Mouse (Mus musculus) MEL-GATA-1-ER (cell line): ENCODE measurements around the gene Tgfbr1.

Experiments used
- DNase-seq: peaks from one replicate; pipeline ENCODE4 v3.0.0-alpha.2; 2012; ENCODE audit warnings: low read depth; ENCODE audit errors: extremely low read depth

Gene Tgfbr1

GRCm38 (mm10) chr4:47352803-47353388, at the start of gene Tgfbr1:
Tgfbr1 (plus strand) TSS chr4:47353222.
- DNase-seq = peak; percentile 74

GRCm38 (mm10) chr4:47303340-47303998, 49.6 kb upstream of the Tgfbr1 start:
- peak; percentile 81 for DNase-seq

- no peak for DNase-seq
Observed at GRCm38 (mm10) chr4:47309886-47310625, 43.0 kb upstream of the Tgfbr1 start.

GRCm38 (mm10) chr4:47310812-47311211, 42.2 kb upstream of the Tgfbr1 start:
- DNase-seq = peak; percentile 77

- DNase-seq = no peak
Observed at GRCm38 (mm10) chr4:47311467-47311866, 41.6 kb upstream of the Tgfbr1 start.

GRCm38 (mm10) chr4:47311929-47312328, 41.1 kb upstream of the Tgfbr1 start:
- no peak for DNase-seq

- no peak for DNase-seq
Observed at GRCm38 (mm10) chr4:47312676-47313075, 40.3 kb upstream of the Tgfbr1 start.

- no peak for DNase-seq
Observed at GRCm38 (mm10) chr4:47313710-47314410, 39.2 kb upstream of the Tgfbr1 start.

GRCm38 (mm10) chr4:47315458-47315857, 37.6 kb upstream of the Tgfbr1 start:
- DNase-seq = peak; percentile 63

- DNase-seq = no peak
Observed at GRCm38 (mm10) chr4:47316432-47316831, 36.6 kb upstream of the Tgfbr1 start.

GRCm38 (mm10) chr4:47319561-47320321, 33.3 kb upstream of the Tgfbr1 start:
- DNase-seq = peak; percentile 72

GRCm38 (mm10) chr4:47322315-47322714, 30.7 kb upstream of the Tgfbr1 start:
- no peak for DNase-seq

GRCm38 (mm10) chr4:47324206-47324605, 28.8 kb upstream of the Tgfbr1 start:
- no peak for DNase-seq

- DNase-seq = no peak
Observed at GRCm38 (mm10) chr4:47327782-47328181, 25.2 kb upstream of the Tgfbr1 start.

GRCm38 (mm10) chr4:47329285-47329684, 23.7 kb upstream of the Tgfbr1 start:
- DNase-seq = no peak

GRCm38 (mm10) chr4:47330378-47331052, 22.5 kb upstream of the Tgfbr1 start:
- DNase-seq = no peak

- DNase-seq = no peak
Observed at GRCm38 (mm10) chr4:47332812-47333343, 20.1 kb upstream of the Tgfbr1 start.

GRCm38 (mm10) chr4:47333541-47333940, 19.5 kb upstream of the Tgfbr1 start:
- no peak for DNase-seq

- DNase-seq = no peak
Observed at GRCm38 (mm10) chr4:47336941-47337600, 16.0 kb upstream of the Tgfbr1 start.

GRCm38 (mm10) chr4:47342632-47343031, 10.4 kb upstream of the Tgfbr1 start:
- no peak for DNase-seq
